28 mouse cellular contexts compared by ENCODE assay signal in genomic region chr4:139164082-139164481, GRCm38 (mm10).
"Had no signal": no experiment of that assay in that cellular context is flagged by ENCODE, and none has a peak within 500 bp of the region (broad histone marks: within the 10 kb centered on the region; RNA-seq: fewer than 3 reads in every experiment).

No protein-coding gene starts in this region.

- H3K4me1 ChIP-seq: forebrain, embryonic 12.5 days; forebrain, embryonic 13.5 days; forebrain, embryonic 15.5 days had no signal

- H3K36me3 ChIP-seq: embryonic facial prominence, embryonic 10.5 days; embryonic facial prominence, embryonic 12.5 days; embryonic facial prominence, embryonic 13.5 days; embryonic facial prominence, embryonic 15.5 days; forebrain, embryonic 10.5 days; forebrain, embryonic 12.5 days; forebrain, embryonic 15.5 days had no signal

- H3K27me3 ChIP-seq: embryonic facial prominence, embryonic 12.5 days; embryonic facial prominence, embryonic 13.5 days; embryonic facial prominence, embryonic 15.5 days; forebrain, embryonic 12.5 days; forebrain, embryonic 13.5 days; forebrain, embryonic 15.5 days had no signal

- DNase-seq: cerebellum, adult 2 months; cerebellum, adult 8-10 months; cerebellum, adult 9-10 months; cerebellum, adult 9-11 months; cerebellum, postnatal 10 days; cerebellum, postnatal 14 days; cerebellum, postnatal 25 days; cerebellum, postnatal 36 days; embryo, embryonic 11 days; forebrain, postnatal 0 days; gastrocnemius, adult 2 months; gastrocnemius, postnatal 10 days; gastrocnemius, postnatal 14 days; gastrocnemius, postnatal 25 days; gastrocnemius, postnatal 36 days; heart, adult 18-20 months; heart, adult 2 months had no signal

- ATAC-seq: forebrain, embryonic 13.5 days; forebrain, embryonic 14.5 days; forebrain, embryonic 15.5 days; forebrain, embryonic 16.5 days; forebrain, postnatal 0 days had no signal

- H3K9ac ChIP-seq: embryonic facial prominence, embryonic 12.5 days; embryonic facial prominence, embryonic 13.5 days; embryonic facial prominence, embryonic 15.5 days; forebrain, embryonic 12.5 days; forebrain, embryonic 13.5 days; forebrain, embryonic 15.5 days; forebrain, postnatal 0 days had no signal

- H3K4me3 ChIP-seq: embryonic facial prominence, embryonic 10.5 days; embryonic facial prominence, embryonic 12.5 days; embryonic facial prominence, embryonic 13.5 days; embryonic facial prominence, embryonic 15.5 days; erythroblast, embryonic 14.5 days; forebrain, embryonic 10.5 days; forebrain, embryonic 12.5 days; forebrain, embryonic 13.5 days; forebrain, embryonic 15.5 days; gastrocnemius, adult 2 months; heart, adult 2 months had no signal

- H3K27ac ChIP-seq: embryonic facial prominence, embryonic 10.5 days; embryonic facial prominence, embryonic 12.5 days; embryonic facial prominence, embryonic 13.5 days; embryonic facial prominence, embryonic 15.5 days; forebrain, embryonic 10.5 days; forebrain, embryonic 12.5 days; forebrain, embryonic 13.5 days; forebrain, embryonic 15.5 days; gastrocnemius, adult 2 months; heart, adult 2 months had no signal

- H3K4me2 ChIP-seq: embryonic facial prominence, embryonic 12.5 days; embryonic facial prominence, embryonic 13.5 days; embryonic facial prominence, embryonic 15.5 days; forebrain, embryonic 12.5 days; forebrain, embryonic 13.5 days; forebrain, embryonic 15.5 days had no signal

- H3K9me3 ChIP-seq: embryonic facial prominence, embryonic 10.5 days; embryonic facial prominence, embryonic 12.5 days; embryonic facial prominence, embryonic 13.5 days; embryonic facial prominence, embryonic 15.5 days; forebrain, embryonic 10.5 days; forebrain, embryonic 12.5 days; forebrain, embryonic 13.5 days; forebrain, embryonic 15.5 days had no signal
